Mouse (Mus musculus): ENCODE results near the gene Stn1. TPM values are rescaled to one million over a fixed set of nuclear protein-coding genes. Genes with fewer than 3 reads are reported as not detected.

The Stn1 gene
- polyA plus RNA-seq, 1 experiment from 2014 or later, result 7.2 TPM

DNA sequence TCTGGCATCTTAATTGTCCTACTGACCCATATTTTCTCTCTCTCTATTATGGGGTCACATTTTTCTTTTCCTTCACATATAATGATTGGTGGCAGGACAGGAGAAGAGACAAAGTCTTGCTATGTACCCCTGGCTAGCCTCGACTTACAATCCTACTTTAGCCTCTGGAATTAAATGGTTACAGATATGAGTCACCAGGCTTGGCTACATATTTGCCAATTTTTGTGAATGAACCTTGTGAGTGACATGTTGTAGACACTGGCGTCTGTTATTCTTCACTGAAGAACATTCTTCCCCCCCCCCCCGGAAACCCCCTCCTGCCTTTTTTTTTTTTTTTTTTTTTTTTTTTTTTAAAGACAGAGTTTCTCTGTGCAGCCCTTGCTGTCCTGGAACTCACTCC is 54.0 kb downstream of the Stn1 start:
- Histone ChIP-seq H3K9ac (ENCODE audit: low read depth, low read length) (no peak overlapping the region), H3K4me3 (ENCODE audit: low read depth, low read length) (no peak overlapping the region), H3K4me1 (ENCODE audit: control insufficient read depth, low read depth, low read length) (no peaks in the 10 kb centered on the region; the same call in 1 of the 2 replicates), H3K4me2 (ENCODE audit: low read depth, low read length) (no peak overlapping the region), H3K9me3 (replicated peaks; ENCODE audit: control insufficient read depth, low read length) (peaks cover 4% of the 10 kb centered on the region; the same call in 1 of the 2 replicates), H3K27me3 (ENCODE audit: control insufficient read depth, insufficient read depth, low read depth, low read length) (peaks cover 2% of the 10 kb centered on the region; the same call in 1 of the 2 replicates), H3K27ac (ENCODE audit: low read length) (no peak overlapping the region), H3K36me3 (ENCODE audit: control insufficient read depth, insufficient read depth) (no peaks in the 10 kb centered on the region)
- WGBS (ENCODE audit: insufficient replicate concordance), result 48% methylated on average over 3 of the region's 3 CpGs
- no peak for ATAC-seq (ENCODE audit: low read depth)

DNA sequence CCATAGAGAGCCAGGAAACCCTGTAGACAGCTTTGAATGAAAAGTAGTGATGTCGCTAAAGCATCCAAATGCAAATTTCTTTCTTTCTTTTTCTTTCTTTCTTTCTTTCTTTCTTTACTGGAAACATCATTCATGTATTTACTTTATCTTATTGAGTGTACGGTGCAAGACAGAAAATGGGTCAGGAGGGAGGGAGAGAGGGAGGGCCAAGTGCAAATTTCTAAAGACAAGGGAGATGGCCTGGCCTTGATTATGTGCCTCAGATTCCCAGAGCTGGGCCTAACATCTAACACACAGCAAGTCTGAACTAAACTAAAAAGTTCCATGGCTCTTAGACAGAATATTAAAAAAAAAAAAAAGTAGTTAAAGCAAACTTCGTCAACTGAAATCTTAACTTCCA is 63.9 kb downstream of the Stn1 start:
- no peak overlapping the region for H3K4me3 ChIP-seq (ENCODE audit: low read depth, low read length)
- H3K27ac ChIP-seq (ENCODE audit: low read length), result no peak overlapping the region
- H3K9me3 ChIP-seq (replicated peaks; ENCODE audit: control insufficient read depth, low read length), result no peaks in the 10 kb centered on the region
- no peaks in the 10 kb centered on the region for H3K27me3 ChIP-seq (ENCODE audit: control insufficient read depth, insufficient read depth, low read depth, low read length)
- WGBS (ENCODE audit: insufficient replicate concordance), result 72% methylated on average over 3 of the region's 3 CpGs
- no peak for ATAC-seq (ENCODE audit: low read depth)
- peaks cover 8% of the 10 kb centered on the region for H3K4me1 ChIP-seq (ENCODE audit: control insufficient read depth, low read depth, low read length)
- H3K36me3 ChIP-seq (ENCODE audit: control insufficient read depth, insufficient read depth), result no peaks in the 10 kb centered on the region
- H3K4me2 ChIP-seq (ENCODE audit: low read depth, low read length), result no peak overlapping the region
- no peak overlapping the region for H3K9ac ChIP-seq (ENCODE audit: low read depth, low read length)

DNA sequence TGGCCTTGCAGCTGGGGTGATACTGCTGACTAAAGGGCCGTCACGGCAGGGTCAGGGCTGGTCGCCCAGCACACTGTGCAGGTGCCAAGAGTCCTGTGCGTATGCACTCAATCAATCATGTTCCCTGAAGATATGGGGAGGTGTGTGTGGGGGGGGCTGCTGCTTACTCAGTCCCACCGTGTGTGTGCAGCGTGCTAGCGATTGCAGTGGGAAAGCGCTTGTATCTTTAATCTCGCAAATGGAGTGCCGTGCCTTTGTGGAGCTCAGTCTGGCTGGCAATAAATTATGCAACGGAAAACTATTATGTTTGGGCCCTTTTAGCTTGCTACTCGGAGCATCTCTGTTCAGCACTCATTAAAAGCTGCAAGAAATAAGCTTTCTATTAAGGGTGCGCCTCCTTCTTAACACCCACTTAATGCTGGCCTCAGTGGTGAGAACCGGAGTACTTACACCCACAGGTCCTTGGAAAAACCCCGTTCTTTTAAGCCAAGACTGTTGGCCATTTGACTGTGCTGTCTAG is 64.4 kb downstream of the Stn1 start:
- H3K4me3 ChIP-seq (ENCODE audit: low read depth, low read length), result no peak overlapping the region
- peaks cover 11% of the 10 kb centered on the region for H3K4me1 ChIP-seq (ENCODE audit: control insufficient read depth, low read depth, low read length)
- no peak overlapping the region for H3K4me2 ChIP-seq (ENCODE audit: low read depth, low read length)
- whole genome bisulfite sequencing (ENCODE audit: insufficient replicate concordance), result 64% methylated on average over 15 of the region's 15 CpGs
- no peak; the same call in 1 of the 2 replicates for ATAC-seq (ENCODE audit: low read depth)
- no peaks in the 10 kb centered on the region for H3K36me3 ChIP-seq (ENCODE audit: control insufficient read depth, insufficient read depth)
- no peak overlapping the region for H3K27ac ChIP-seq (ENCODE audit: low read length)
- no peak overlapping the region for H3K9ac ChIP-seq (ENCODE audit: low read depth, low read length)
- no peaks in the 10 kb centered on the region for H3K27me3 ChIP-seq (ENCODE audit: control insufficient read depth, insufficient read depth, low read depth, low read length)
- H3K9me3 ChIP-seq (replicated peaks; ENCODE audit: control insufficient read depth, low read length), result no peaks in the 10 kb centered on the region

DNA sequence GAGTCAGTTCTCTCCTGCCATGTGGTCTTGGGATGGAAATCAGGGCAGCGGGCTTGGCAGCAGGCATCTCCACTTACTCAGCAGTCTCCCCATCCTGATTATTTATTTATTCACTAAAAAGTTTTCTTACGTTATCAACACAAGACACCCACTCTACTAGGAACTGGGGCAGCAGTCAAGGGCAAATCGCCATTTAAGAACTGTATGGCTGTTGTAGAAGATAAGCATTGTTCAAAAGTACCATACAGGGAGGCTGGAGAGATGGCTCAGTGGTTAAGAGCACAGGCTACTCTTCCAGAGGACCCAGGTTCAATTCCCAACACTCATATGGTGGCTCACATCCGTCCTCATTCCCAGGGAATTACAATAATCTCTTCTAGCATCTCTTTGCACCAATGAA is 65.5 kb downstream of the Stn1 start:
- 40% methylated on average over 4 of the region's 4 CpGs for WGBS (ENCODE audit: insufficient replicate concordance)
- no peaks in the 10 kb centered on the region for H3K36me3 ChIP-seq (ENCODE audit: control insufficient read depth, insufficient read depth)
- no peak overlapping the region for H3K27ac ChIP-seq (ENCODE audit: low read length)
- no peak overlapping the region for H3K4me2 ChIP-seq (ENCODE audit: low read depth, low read length)
- no peak overlapping the region for H3K9ac ChIP-seq (ENCODE audit: low read depth, low read length)
- ATAC-seq (ENCODE audit: low read depth), result 0 out of 2 replicates have a peak, but pooled peaks have one; percentile 35
- no peaks in the 10 kb centered on the region for H3K27me3 ChIP-seq (ENCODE audit: control insufficient read depth, insufficient read depth, low read depth, low read length)
- H3K4me1 ChIP-seq (ENCODE audit: control insufficient read depth, low read depth, low read length), result peaks cover 11% of the 10 kb centered on the region
- H3K9me3 ChIP-seq (replicated peaks; ENCODE audit: control insufficient read depth, low read length), result no peaks in the 10 kb centered on the region
- no peak overlapping the region for H3K4me3 ChIP-seq (ENCODE audit: low read depth, low read length)

DNA sequence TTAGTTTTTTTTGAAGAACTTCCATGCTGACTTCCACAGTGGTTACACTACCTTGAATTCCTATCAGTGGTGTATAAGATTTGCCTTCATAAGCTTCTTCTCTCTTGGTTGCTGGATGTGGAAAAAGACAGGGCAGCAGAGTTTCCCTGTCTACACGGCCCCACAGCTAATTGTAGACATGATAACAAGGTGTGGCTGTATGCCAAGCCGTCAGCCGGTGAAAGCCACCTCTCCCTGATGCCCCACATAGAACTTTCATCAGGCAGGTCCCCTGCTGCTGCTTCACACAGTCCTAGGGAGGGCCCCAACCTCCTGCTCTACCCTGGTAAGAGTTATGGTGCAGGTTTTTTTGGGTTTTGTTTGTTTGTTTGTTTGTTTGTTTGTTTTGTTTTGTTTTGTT is 68.6 kb downstream of the Stn1 start:
- Histone ChIP-seq H3K9ac (ENCODE audit: low read depth, low read length) (no peak overlapping the region), H3K4me1 (ENCODE audit: control insufficient read depth, low read depth, low read length) (peaks cover 21% of the 10 kb centered on the region), H3K27ac (ENCODE audit: low read length) (0 out of 2 replicates have a peak overlapping the region, but pooled peaks have one; percentile 14), H3K4me2 (ENCODE audit: low read depth, low read length) (no peak overlapping the region), H3K4me3 (ENCODE audit: low read depth, low read length) (no peak overlapping the region), H3K9me3 (replicated peaks; ENCODE audit: control insufficient read depth, low read length) (no peaks in the 10 kb centered on the region), H3K36me3 (ENCODE audit: control insufficient read depth, insufficient read depth) (no peaks in the 10 kb centered on the region), H3K27me3 (ENCODE audit: control insufficient read depth, insufficient read depth, low read depth, low read length) (peaks cover 24% of the 10 kb centered on the region)
- ATAC-seq (ENCODE audit: low read depth), result no peak
- 35% methylated on average over 3 of the region's 3 CpGs for WGBS (ENCODE audit: insufficient replicate concordance)

DNA sequence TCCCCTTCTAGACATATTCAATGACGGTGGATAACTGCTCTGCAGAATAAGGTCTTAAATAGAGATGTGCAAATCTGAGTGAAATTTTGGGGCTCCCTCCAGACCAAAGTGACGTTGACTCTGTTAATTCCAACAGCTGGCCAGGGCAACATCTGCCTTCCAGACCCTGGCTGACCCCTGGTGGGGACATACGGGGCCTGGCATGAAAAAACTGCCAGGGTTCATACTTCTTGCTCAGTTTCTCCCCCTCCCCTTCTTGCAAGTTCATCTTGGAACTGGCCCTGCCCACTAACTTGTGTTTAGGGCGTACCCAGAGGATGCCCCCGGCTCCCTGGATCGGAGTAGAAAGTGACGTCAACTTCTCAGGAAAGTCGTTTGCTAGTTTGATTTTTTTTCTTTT is 70.5 kb downstream of the Stn1 start:
- Histone ChIP-seq H3K4me2 (ENCODE audit: low read depth, low read length) (no peak overlapping the region), H3K9me3 (replicated peaks; ENCODE audit: control insufficient read depth, low read length) (no peaks in the 10 kb centered on the region), H3K27ac (ENCODE audit: low read length) (no peak overlapping the region), H3K4me3 (ENCODE audit: low read depth, low read length) (no peak overlapping the region), H3K9ac (ENCODE audit: low read depth, low read length) (no peak overlapping the region), H3K4me1 (ENCODE audit: control insufficient read depth, low read depth, low read length) (peaks cover 20% of the 10 kb centered on the region), H3K27me3 (ENCODE audit: control insufficient read depth, insufficient read depth, low read depth, low read length) (peaks cover 32% of the 10 kb centered on the region), H3K36me3 (ENCODE audit: control insufficient read depth, insufficient read depth) (no peaks in the 10 kb centered on the region)
- no peak for ATAC-seq (ENCODE audit: low read depth)
- WGBS (ENCODE audit: insufficient replicate concordance), result 69% methylated on average over 8 of the region's 8 CpGs

DNA sequence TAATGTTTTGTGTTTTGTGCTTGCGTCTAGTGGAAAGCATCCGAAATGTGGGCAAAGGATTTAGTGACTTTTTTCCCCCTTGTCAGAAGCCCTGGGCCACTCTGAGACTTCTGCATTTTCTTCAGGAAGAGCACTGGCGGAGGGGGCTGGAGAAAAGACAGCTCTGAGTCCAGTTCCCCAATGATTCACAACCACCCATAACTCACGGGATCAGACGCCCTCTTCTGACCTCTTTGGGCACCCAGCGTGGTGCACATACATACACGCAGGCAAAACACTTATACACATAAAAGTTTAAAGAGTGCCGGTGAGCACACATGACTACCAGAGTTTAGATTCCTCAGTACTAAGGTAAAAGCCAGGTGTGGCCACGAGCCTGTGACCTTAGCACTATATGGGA is 71.8 kb downstream of the Stn1 start:
- no peaks in the 10 kb centered on the region for H3K36me3 ChIP-seq (ENCODE audit: control insufficient read depth, insufficient read depth)
- H3K9ac ChIP-seq (ENCODE audit: low read depth, low read length), result no peak overlapping the region
- no peak overlapping the region; the same call in 1 of the 2 replicates for H3K4me2 ChIP-seq (ENCODE audit: low read depth, low read length)
- 18% methylated on average over 9 of the region's 9 CpGs for WGBS (ENCODE audit: insufficient replicate concordance)
- no peak overlapping the region for H3K27ac ChIP-seq (ENCODE audit: low read length)
- no peak for ATAC-seq (ENCODE audit: low read depth)
- H3K4me3 ChIP-seq (ENCODE audit: low read depth, low read length), result no peak overlapping the region
- H3K27me3 ChIP-seq (ENCODE audit: control insufficient read depth, insufficient read depth, low read depth, low read length), result peaks cover 32% of the 10 kb centered on the region
- H3K9me3 ChIP-seq (replicated peaks; ENCODE audit: control insufficient read depth, low read length), result no peaks in the 10 kb centered on the region
- H3K4me1 ChIP-seq (ENCODE audit: control insufficient read depth, low read depth, low read length), result peaks cover 27% of the 10 kb centered on the region

DNA sequence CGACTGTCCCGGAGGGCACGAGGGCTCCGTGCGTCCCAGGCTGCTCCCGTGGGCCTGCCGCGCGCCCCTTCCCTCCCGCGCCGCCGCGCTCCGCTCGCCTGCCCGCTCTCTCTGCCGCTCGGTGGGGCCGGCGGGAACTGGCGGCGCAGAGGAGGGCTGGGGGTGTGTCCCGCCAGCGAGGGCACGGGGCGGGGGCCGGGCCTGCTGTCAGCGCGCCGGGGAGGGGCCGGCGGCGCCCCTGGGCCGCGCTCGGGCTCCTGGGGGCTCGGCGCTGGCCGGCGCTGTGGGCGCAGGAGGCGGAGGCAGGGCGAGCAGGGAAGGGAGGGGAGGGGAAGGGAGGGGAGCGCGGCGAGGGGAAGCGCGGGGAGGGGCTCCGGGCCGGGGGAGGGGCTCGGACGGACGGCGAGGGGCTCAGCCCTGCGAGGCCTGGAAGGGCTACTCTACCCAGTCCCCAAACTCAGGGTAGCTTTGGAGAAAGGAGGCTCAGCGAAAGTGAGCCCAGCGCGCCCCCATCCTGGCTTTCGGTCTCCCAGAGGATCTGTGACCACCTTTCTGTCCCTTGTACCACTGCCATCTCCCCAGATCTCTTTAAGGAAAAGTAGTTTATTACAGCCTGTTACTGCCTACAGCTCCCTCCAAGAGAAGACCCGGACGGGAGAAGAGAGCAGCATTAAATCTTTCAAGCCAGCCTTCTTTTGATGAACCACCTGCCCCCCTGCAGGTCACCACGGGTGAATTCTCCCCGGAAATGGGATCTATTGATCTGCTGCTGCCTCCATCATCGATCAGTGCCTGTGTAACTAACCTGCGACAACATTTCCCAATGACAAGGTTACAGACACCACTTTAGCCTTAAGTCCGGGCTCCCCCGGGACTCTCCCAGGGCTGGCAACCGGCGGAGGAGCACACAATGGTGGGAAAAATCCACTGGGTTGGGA is 72.7 kb downstream of the Stn1 start, which contains the start of gene Sh3pxd2a:
Sh3pxd2a (minus strand) TSS at position 98 of the 938 bp plus-strand sequence.
- WGBS (ENCODE audit: insufficient replicate concordance), result 1% methylated on average over 55 of the region's 70 CpGs
- Histone ChIP-seq H3K4me1 (ENCODE audit: control insufficient read depth, low read depth, low read length) (peaks cover 28% of the 10 kb centered on the region), H3K4me2 (ENCODE audit: low read depth, low read length) (peak within 1 kb of the TSS; percentile 87), H3K36me3 (ENCODE audit: control insufficient read depth, insufficient read depth) (no peaks in the 10 kb centered on the region), H3K27ac (ENCODE audit: low read length) (peak within 1 kb of the TSS; percentile 76), H3K9me3 (replicated peaks; ENCODE audit: control insufficient read depth, low read length) (no peaks in the 10 kb centered on the region), H3K9ac (ENCODE audit: low read depth, low read length) (peak within 1 kb of the TSS; percentile 76), H3K4me3 (ENCODE audit: low read depth, low read length) (peak within 1 kb of the TSS; percentile 70), H3K27me3 (ENCODE audit: control insufficient read depth, insufficient read depth, low read depth, low read length) (peaks cover 32% of the 10 kb centered on the region)
- ATAC-seq (ENCODE audit: low read depth), result peak; percentile 84

All from liver, embryonic 16.5 days (tissue).